Mouse (Mus musculus) inflammation-experienced regulatory T-cells, adult 6 months (primary cell): ENCODE data around the gene Kif28. TPM values are rescaled to one million over a fixed set of nuclear protein-coding genes. Genes with fewer than 3 reads are reported as not detected.
"Not testable (repeated sequence)": the region's sequence is repeated elsewhere in the genome, so short reads cannot be mapped to it uniquely, and the experiment has no call there.

Source experiments
- ATAC-seq: one replicate; pipeline ENCODE4 v1.8.0; 2017
- polyA plus RNA-seq, 3 experiments: library from polyadenylated mRNA; unstranded; fragments of 100-300 nt; shearing (Covaris generic); gene quantifications; one replicate each; pipeline ENCODE4 v1.2.1; 2017

Gene Kif28
- polyA plus RNA-seq, 3 experiments from 2014 or later, result not detected

DNA sequence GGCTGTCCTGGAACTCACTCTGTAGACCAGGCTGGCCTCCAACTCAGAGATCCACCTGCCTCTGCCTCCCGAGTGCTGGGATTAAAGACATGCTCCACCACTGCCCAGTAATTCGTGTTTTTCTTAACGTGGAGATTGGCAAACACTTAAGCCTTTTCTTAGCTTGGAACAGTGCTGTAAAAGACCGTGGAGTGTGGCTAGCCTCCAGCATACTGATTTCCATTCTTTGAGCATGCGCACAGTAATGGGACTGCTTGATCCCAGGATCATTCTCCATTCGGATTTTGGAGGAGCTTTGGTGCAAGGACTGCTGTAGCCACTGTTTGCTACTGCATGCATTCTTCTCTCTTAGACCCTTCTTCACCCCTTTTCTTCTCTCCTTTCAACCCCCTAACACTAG, 55.6 kb downstream of the Kif28 start:
- ATAC-seq, result no peak

DNA sequence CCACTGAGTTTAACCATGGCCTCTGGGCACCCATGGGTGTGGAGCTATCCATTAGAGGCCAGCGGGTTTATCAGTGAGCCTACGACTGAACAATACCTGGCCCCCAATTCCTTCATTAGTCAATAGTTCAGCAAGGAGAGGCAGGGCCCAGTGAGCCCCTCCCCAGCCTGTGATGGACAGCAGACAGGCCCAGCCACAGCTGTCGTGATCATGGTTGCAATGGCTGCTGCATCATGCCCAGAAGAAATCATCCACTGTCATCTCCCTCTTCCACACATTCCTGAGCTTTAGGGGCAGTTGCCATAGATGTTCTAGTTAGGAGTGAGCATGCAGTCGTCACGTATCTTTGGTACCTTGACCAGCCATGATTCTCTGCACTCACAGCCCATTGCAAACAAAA, 56.2 kb downstream of the Kif28 start:
- no peak for ATAC-seq

DNA sequence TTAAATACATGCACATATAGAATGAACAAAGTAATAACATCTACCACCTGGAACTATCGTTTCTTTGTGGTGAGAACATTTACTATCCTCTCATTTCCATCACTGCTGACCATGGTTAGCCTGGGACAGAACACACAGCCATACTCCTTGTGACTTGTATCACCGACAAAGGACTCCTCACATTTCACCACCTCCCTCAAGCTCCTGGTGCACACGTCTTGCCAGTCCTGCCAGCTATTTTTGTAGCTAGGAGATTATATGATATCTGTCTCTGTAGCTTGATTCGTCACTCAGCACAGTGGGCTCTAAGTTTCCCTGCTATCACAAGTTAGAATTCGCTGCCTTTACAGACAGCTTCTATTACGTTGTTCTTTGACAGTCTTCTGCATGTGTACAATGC, 56.7 kb downstream of the Kif28 start:
- ATAC-seq, result no peak

DNA sequence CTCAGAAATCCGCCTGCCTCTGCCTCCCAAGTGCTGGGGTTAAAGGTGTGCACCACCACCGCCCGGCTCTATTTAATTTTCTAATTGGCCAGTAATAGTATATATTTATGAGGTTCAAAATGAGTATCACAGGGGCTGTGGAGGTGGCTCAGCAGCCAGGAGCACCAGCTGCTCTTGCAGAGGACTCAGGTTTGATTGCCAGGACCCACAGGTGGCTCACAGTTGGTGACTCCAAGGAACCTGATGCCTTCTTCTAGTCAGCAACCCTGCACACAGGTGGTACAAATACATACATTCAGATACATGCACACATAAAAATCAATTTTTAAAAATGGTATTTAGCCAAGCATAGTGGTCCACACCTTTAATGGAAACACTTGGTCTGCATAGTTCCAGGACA, 57.1 kb downstream of the Kif28 start:
- ATAC-seq, result no peak

DNA sequence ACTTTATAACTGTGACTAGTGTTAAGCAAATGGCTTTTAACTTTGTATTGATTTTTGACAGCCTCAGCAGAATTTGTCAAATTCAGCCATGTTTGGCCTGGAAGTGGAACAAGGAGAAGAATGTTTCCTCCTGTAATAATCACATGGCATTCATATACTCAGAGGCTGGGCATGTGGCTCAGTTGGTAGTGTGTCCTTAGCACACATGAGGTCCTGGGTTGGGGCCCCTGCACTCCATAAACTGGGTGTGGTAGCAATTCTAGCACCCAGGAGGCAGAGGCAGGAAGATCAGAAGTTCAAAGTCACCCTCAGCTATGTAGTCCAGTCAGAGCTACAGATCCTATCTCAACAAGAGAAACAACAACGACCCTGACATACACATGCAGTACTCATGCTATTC, 57.8 kb downstream of the Kif28 start:
- no peak for ATAC-seq

DNA sequence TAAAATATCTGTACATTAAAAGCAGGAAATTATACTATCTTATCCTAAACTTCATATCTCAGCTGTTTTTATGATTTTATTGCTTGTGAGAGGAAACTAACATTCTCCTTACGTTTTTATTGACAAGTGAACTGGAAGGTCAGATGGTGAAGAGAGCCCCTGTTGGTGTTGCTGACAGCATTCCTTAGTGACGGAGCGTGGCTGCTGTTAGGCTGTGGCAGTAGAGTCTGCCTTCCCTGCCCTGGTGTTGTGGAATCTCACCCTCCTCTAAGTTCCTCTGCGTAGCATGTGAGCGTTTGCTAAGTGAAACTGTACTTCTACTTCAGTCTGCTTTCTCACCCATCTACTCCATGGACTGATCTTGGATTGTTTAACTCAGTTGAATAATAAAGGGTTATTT, 58.3 kb downstream of the Kif28 start:
- ATAC-seq, result no peak

DNA sequence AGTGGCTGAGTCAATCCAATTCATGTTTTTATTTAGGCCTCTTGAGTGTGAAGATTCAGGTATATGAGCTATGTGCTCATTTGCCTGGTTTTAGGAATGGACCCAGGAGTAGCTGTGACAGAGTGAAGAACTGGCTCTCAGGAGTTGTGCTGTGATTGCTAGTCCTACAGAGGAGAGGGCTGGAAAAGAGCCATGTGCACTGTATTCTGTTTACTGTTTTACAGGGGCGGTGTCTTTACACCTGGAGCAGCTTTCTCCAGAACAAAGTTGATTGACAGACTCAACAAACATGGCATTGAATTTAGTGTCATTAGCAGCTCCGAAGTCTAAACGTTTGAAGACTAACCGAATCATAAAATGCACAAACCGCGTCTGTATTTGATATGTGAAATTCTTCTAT, 58.7 kb downstream of the Kif28 start:
- no peak for ATAC-seq

DNA sequence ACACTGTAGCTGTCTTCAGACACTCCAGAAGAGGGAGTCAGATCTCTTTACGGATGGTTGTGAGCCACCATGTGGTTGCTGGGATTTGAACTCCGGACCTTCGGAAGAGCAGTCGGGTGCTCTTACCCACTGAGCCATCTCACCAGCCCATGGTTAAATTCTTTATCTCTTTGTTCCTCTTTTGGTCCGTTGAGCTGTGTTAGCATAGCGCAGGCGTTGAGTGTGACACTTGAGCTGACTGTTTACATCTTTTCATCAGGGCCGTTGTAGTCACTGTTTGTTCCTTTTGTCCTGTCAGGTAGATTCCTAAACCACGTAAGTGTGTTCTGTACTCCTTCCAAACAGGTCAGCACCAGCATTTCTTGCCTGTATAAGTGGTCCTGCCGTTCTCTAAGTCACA, 62.3 kb downstream of the Kif28 start:
- ATAC-seq, result not testable (repeated sequence)

DNA sequence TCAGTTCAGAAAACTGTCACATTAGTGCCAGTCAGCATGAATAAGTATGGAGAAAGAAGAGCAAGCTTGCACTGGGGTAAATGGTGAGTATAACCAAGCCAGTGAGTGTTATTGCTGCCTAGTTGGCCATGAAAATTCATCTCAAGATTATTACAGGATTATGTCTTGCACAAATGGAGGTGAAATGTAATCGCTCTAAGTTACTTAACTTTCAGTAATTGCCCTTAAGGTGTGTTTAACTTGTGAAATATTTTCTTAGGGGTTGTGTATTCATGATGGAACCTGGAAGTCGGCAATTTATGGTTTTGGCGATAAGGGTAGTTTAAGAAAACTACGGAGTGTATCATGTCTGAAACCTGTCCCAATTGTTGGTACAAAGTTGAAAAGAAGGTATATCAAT, 65.7 kb downstream of the Kif28 start:
- ATAC-seq, result no peak

DNA sequence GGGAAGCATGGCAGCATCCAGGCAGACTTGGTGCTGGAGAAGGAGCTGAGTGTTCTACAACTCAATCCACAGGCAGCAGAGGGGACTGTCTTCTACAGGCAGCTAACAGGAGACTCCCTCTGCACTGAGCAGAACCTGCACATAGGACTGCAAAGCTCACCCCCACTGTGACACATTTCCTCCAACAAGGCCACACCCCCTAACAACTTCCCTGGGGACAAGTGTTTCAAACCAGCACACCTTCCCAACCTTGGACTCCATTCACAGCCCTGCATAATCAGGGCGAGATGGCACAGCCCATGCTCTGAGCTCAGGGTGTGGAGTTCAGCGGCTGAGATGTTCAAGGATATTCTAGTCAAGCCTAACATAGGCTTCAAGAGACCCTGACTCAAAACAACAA, 68.0 kb downstream of the Kif28 start:
- ATAC-seq, result no peak

DNA sequence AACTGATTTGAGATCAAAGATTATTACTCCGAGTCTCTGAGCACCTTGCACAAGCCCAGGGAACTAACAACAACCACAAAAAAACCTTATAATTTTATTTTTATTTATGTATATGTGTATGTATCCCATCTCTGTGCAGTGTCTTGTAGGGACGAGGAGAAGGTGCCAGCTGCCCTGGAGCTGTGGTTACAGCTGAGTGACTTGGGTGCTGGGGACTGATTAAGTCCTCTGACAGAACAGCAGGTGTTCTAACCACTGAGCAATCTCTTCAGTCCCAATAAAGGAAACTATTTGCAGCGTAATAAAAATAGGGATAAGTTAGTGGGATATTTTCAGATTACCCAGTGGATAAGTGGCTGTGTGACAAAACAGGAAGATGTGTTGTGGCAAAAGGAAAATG, 70.7 kb downstream of the Kif28 start:
- no peak for ATAC-seq

DNA sequence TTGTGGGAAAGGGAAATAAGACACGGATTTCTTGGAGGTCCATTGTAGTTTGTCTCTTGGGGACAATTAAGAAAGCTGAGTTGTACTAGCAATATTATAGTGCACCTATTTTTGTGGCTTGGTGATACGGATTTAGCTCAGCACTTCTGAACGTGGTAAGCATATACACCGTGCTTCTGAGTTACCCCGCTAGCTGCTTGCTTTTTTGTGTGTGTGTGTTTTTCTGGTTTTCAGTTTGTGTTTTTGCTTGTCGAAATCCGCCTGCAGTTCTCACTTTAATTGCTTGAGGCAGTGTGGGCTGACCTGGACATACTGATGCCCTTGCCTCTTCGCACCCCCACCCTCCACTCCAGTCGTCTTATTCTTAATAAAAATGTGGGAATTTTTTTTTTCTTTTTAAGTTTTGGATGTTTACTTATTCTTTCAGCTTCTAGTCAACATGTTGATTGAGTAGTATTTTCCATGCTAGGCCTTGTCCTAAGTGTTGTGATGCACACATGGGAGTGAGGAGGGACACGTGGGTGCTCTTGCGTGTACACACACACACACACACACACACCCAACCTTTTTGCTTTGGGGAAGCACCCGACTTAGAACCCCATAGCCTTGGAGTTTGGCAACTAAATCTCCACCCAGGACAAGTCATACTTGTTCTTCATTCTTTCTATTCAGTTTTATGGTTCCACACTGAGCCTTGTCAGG, 76.1 kb downstream of the Kif28 start:
- no peak for ATAC-seq

DNA sequence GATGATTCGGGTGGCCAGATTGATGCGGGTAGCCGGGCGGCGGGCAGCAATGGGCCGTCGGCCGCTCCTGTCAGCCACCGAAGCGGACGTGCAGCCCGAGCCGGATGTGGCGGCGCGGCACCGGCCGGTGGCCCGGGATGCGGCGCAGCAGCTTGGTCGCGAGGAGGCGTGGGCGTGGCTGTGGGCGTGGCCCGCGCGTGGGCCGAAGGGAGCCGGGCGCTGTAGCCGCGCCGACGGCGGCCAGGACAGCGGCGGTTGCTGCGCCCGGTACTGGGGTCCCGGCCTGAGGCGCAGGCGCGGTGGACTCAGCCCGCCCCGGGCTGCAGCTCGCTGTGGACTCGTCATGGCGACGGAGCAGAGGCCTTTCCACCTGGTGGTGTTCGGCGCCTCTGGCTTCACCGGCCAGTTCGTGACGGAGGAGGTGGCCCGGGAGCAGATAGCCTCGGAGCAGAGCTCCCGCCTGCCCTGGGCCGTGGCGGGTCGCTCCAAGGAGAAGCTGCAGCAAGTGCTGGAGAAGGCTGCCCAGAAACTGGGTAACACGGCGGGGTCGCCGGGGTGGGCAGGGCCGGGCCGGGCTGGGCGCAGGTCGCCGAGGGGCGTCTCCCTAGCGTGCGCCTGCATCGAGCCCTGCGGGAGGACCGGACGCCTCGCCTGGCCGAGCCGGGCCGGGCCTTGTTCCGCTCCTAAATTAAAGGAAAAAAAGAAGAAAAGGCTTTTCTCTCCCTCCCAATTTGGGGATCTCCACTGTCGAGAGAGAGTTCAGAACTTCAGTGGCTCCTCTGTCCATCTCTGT, 76.9 kb downstream of the Kif28 start, which contains the start of gene Sccpdh:
Gene Sccpdh, plus strand, starts transcription at position 198 of the 793 bp plus-strand sequence.
- peak; percentile 67 for ATAC-seq

DNA sequence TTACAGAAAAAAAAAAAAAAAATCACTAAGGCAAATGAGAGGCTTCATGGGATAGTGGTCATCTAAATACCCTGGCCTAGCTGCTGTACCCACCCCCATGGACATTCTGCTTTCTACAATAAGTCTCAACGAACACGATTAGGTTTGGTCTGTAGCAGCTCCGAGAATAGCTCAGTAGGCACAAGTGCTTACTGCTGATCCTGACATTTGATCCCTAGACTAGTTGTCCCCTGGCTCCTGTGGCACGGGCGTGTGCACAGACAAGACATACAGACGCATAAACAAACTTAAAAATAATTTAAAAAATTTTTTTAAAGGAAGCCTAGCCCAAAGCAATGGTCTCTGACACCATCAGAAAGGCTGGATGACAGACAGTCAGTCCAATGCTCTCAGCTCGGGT, 77.6 kb downstream of the Kif28 start:
- no peak for ATAC-seq

DNA sequence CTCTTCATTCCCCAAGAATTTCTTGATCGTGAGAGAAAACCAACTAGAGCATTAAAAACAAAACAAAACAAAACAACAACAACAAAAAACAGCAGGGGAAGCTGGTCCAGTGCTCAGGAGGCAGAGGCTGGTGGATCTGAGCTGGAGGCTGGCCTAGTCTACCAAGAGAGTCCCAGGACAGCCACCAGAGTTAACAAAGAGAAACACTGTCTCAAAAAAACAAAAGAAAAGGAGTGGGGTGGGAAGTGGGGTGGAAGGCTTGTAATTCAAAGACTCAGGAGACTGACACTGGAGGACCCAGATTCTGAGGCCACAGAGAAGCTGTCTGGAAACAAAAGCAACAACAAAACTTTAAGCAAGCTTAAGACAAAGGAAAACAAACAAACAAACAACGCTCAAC, 78.1 kb downstream of the Kif28 start:
- no peak for ATAC-seq

DNA sequence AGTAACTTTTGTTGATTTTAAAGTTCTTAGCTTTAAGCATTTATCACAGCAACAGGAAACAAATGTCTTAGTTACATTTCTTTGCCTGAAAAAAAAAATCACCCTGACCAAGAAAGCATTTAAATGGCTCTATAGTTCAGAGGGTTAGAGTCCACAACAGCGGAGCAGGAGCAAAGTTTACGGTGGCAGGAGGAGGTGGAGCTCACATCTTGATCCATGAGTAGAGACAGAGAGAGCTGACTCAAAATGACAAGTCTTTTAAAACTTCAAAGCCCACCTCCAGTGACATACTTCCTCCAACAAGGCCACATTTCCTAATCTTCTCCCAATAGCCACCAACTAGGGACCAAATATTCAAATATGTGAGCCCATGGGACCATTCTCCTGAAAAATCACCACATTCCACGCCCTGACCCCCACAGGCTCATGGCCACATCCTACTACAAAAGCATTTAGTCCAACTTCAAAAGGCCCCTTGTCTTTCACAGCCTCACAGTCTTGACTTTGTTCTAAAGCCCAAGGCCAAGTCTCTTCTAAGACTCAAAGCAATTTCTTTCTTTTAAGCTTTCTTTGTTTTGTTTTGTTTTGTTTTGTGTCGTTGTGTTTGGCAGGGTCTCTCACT, 80.7 kb downstream of the Kif28 start:
- ATAC-seq, result no peak

DNA sequence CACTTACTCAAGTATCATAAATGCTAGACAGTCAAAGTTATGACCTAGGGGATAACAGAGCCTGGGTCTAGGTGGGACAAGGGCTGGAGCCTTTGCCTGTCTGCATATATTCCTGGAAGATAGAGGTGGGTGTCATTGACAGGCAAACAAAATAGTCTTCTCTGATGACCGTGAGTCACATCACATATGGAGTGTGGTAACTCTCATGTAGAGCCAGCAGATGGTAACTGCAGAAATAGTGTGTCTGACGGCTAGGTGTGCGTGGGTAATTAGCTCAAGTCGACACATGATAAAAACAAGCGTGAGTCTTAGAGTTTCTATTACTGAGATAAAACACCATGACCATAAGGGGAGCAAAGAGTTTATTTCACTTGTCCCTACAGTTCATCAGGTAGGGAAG, 82.0 kb downstream of the Kif28 start:
- ATAC-seq, result no peak

DNA sequence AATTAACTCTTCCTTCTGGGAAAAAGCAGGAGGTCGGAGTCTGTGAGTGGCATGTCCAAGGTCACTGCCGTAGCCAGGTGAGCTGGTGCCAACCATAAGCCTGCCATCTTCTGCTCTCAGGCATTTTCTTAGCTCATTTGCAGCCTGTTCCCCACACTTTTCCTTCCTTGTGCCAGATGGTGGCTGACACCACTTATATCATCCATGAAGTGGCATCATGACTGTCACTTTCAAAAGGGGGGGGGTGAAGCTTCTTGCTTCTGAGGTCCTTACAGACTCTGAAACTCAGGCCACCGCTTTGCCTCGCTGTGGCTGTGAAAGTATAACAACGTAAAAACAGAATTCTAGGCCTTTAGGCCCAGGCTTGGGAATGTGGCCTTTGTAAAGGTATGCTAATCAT, 93.8 kb downstream of the Kif28 start:
- ATAC-seq, result no peak

DNA sequence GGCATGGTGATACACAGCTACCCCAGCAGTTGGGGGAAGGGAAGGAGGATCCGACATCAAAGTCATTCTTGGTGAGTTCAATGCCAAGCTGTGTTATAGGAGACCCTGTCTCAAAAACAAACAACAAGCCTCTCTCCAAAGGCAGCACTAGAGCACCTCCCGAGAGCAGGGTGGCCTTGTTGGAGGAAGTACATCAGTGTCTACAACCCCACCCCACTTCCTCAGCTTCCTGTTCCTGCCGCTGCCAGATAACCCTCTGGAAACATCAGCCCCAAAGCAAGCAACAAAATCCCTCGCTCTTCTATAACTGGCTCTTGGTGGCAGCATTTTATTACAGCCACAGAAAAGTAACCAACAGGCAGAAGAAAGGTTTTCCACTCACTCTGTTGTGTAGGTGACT, 94.8 kb downstream of the Kif28 start:
- ATAC-seq, result no peak

DNA sequence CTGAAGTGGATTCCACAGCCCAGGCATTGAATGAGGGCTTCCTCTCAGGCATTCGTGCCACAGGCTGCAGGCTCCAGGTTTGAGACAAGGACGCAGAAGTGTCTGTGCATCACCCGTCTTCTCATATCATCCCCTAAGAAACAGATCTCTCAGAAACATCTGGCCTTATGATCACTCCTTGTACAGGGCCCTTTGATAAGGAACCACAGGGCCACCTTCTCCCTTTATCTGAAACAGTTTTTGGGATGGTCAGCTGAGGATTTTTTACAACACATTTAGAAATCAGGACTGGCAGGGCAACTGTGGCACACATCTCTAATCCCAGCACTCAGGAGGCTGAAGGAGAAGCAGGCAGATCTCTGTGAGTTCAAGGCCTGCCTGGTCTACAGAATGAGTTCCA, 95.7 kb downstream of the Kif28 start:
- ATAC-seq, result no peak

DNA sequence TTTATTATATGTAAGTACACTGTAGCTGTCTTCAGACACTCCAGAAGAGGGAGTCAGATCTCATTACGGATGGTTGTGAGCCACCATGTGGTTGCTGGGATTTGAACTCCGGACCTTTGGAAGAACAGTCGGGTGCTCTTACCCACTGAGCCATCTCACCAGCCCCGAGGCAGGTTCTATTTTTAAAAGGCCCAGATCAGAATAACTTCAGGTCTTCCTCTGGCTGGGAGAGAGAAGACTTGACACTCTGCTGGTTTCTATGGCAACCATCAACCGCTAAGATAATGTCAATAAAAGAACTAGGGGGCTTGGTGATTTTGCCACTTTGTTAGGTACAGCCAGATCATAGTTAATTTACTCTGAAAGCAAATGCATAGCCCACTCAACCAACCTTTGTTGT, 96.4 kb downstream of the Kif28 start:
- ATAC-seq, result not testable (repeated sequence)

DNA sequence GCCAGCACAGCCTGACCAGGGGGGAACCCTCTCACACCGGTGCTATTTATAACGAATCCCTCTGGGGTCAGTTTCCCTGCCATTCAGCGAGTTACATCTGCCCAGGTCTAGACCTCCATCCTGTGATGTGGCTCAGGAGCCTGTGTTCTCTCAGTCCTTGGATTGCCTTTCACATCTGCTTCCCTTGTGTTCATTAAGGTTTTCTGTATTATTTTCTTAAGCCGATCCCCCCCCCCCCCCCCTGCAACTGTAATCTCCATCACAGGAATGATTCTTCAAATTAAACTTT, 99.1 kb downstream of the Kif28 start:
- ATAC-seq, result peak; percentile 43
